Mouse (Mus musculus) hindbrain, embryonic 13.5 days (tissue): ENCODE results near the gene Drd4. TPM values are rescaled to one million over a fixed set of nuclear protein-coding genes. Genes with fewer than 3 reads are reported as not detected.

Source experiments
- ATAC-seq: fragments of 200-750 bp; cut with Nextera tagmentation; 2 replicates; pipeline ENCODE4 v1.8.0; 2017; ENCODE audit warnings: moderate TSS enrichment; ENCODE audit not compliant: low FRiP score
- H3K27ac ChIP-seq: fragments of 300-500 bp; sonication (generic); 2 replicates; pipeline ENCODE4 v1.5.1; 2015; ENCODE audit warnings: inconsistent platforms, mild to moderate bottlenecking, moderate library complexity
- H3K27me3 ChIP-seq: fragments of 300-500 bp; sonication (generic); 2 replicates; pipeline ENCODE4 v1.6.1; 2015; ENCODE audit warnings: mild to moderate bottlenecking, inconsistent platforms
- H3K36me3 ChIP-seq: fragments of 300-500 bp; sonication (generic); 2 replicates; pipeline ENCODE4 v1.6.1; 2015; ENCODE audit warnings: mild to moderate bottlenecking, inconsistent platforms
- H3K4me1 ChIP-seq: fragments of 300-500 bp; sonication (generic); replicated peaks from 2 replicates; pipeline ENCODE4 v1.6.1; 2015; ENCODE audit warnings: inconsistent platforms
- H3K4me2 ChIP-seq: fragments of 300-500 bp; sonication (generic); 2 replicates; pipeline ENCODE4 v1.6.1; 2015; ENCODE audit warnings: inconsistent platforms, mild to moderate bottlenecking, moderate library complexity
- H3K4me3 ChIP-seq: fragments of 300-500 bp; sonication (generic); 2 replicates; pipeline ENCODE4 v1.5.1; 2015; ENCODE audit warnings: mild to moderate bottlenecking, inconsistent platforms
- H3K9ac ChIP-seq: fragments of 300-500 bp; sonication (generic); 2 replicates; pipeline ENCODE4 v1.6.1; 2015; ENCODE audit warnings: mild to moderate bottlenecking, inconsistent platforms
- H3K9me3 ChIP-seq: fragments of 300-500 bp; sonication (generic); 2 replicates; pipeline ENCODE4 v1.6.1; 2016; ENCODE audit warnings: inconsistent platforms
- WGBS: fragments of 180-500 bp; shearing (Covaris S2); methylation state at CpG from one replicate; pipeline ENCODE4 v1.1.7; 2015; 5-methylcytosine and 5-hydroxymethylcytosine counted together
- polyA plus RNA-seq: library from polyadenylated mRNA; unstranded; fragments of >200 nt; fragmentation: Nextera tagmentation; extraction: Ambion mirVana; gene quantifications from 2 replicates; pipeline ENCODE4 v1.2.1, GENCODE M21; 2015

Gene Drd4
- polyA plus RNA-seq, 1 experiment from 2014 or later = 0.68 TPM

- ATAC-seq = no peak
- Histone ChIP-seq H3K9me3 (no peaks in the 10 kb centered on the region), H3K4me3 (no peak overlapping the region), H3K27ac (no peak overlapping the region), H3K9ac (no peak overlapping the region), H3K27me3 (peaks cover 38% of the 10 kb centered on the region), H3K4me2 (no peak overlapping the region), H3K36me3 (peaks cover 10% of the 10 kb centered on the region), H3K4me1 (peaks cover 10% of the 10 kb centered on the region)
- 89% methylated on average over 6 of the region's 6 CpGs for WGBS
Observed at GRCm38 (mm10) chr7:141340476-141340875, 48.7 kb downstream of the Drd4 start.

GRCm38 (mm10) chr7:141341689-141342226, 50.0 kb downstream of the Drd4 start:
- H3K27ac ChIP-seq = no peak overlapping the region

GRCm38 (mm10) chr7:141343230-141343629, 51.4 kb downstream of the Drd4 start:
- H3K4me3 ChIP-seq = no peak overlapping the region
- H3K27me3 ChIP-seq = peaks cover 29% of the 10 kb centered on the region

More at GRCm38 (mm10) chr7:141341689-141342226, 50.0 kb downstream of the Drd4 start:
- peaks cover 10% of the 10 kb centered on the region for H3K4me1 ChIP-seq
- H3K4me2 ChIP-seq = no peak overlapping the region
- H3K27me3 ChIP-seq = peaks cover 38% of the 10 kb centered on the region
- no peaks in the 10 kb centered on the region for H3K9me3 ChIP-seq
- no peak overlapping the region for H3K9ac ChIP-seq
- no peak for ATAC-seq
- WGBS = 83% methylated on average over 10 of the region's 10 CpGs
- H3K36me3 ChIP-seq = no peaks in the 10 kb centered on the region
- H3K4me3 ChIP-seq = no peak overlapping the region

GRCm38 (mm10) chr7:141343696-141344095, 51.9 kb downstream of the Drd4 start:
- no peak overlapping the region for H3K9ac ChIP-seq
- ATAC-seq = no peak
- no peak overlapping the region for H3K27ac ChIP-seq
- H3K4me2 ChIP-seq = no peak overlapping the region
- 75% methylated on average over 7 of the region's 7 CpGs for WGBS
- H3K27me3 ChIP-seq = peaks cover 25% of the 10 kb centered on the region
- no peak overlapping the region for H3K4me3 ChIP-seq
- no peaks in the 10 kb centered on the region for H3K36me3 ChIP-seq
- peaks cover 4% of the 10 kb centered on the region for H3K4me1 ChIP-seq
- H3K9me3 ChIP-seq = no peaks in the 10 kb centered on the region

More at GRCm38 (mm10) chr7:141343230-141343629, 51.4 kb downstream of the Drd4 start:
- no peaks in the 10 kb centered on the region for H3K36me3 ChIP-seq
- no peak overlapping the region for H3K27ac ChIP-seq
- no peak overlapping the region for H3K9ac ChIP-seq
- peaks cover 9% of the 10 kb centered on the region for H3K4me1 ChIP-seq
- 49% methylated on average over 2 of the region's 2 CpGs for WGBS
- ATAC-seq = no peak
- no peak overlapping the region for H3K4me2 ChIP-seq
- no peaks in the 10 kb centered on the region for H3K9me3 ChIP-seq

GRCm38 (mm10) chr7:141344787-141345186, 53.0 kb downstream of the Drd4 start:
- Histone ChIP-seq H3K9ac (no peak overlapping the region), H3K4me3 (no peak overlapping the region), H3K4me2 (no peak overlapping the region), H3K27me3 (peaks cover 14% of the 10 kb centered on the region; the same call in 1 of the 2 replicates), H3K9me3 (no peaks in the 10 kb centered on the region), H3K36me3 (no peaks in the 10 kb centered on the region), H3K4me1 (no peaks in the 10 kb centered on the region), H3K27ac (no peak overlapping the region)
- 91% methylated on average over 5 of the region's 5 CpGs for WGBS
- no peak for ATAC-seq

Other genes with a start within 250 kb of the Drd4 start
- gene B4galnt4, start 230.9 kb upstream of the Drd4 start, polyA plus RNA-seq = 44.8 and 47.2 TPM in 2 replicates
- 0.27 and 0.32 TPM in 2 replicates for gene Pkp3, start 213.8 kb upstream of the Drd4 start, polyA plus RNA-seq
- gene Sigirr, start 191.4 kb upstream of the Drd4 start, polyA plus RNA-seq = 1.7 and 2.9 TPM in 2 replicates
- gene Ano9, start 174.2 kb upstream of the Drd4 start, polyA plus RNA-seq = 0.09 TPM in 1 of 2 replicates, not detected in the other
- gene Ptdss2, start 169.6 kb upstream of the Drd4 start, polyA plus RNA-seq = 79.8 and 83.6 TPM in 2 replicates
- 51.1 and 53.5 TPM in 2 replicates for gene Rnh1, start 119.1 kb upstream of the Drd4 start, polyA plus RNA-seq
- 109 and 118 TPM in 2 replicates for gene Hras, start 98.0 kb upstream of the Drd4 start, polyA plus RNA-seq
- 10.3 and 11.2 TPM in 2 replicates for gene Lrrc56, start 97.8 kb upstream of the Drd4 start, polyA plus RNA-seq
- 1.2 and 1.8 TPM in 2 replicates for gene Lmntd2, start 77.9 kb upstream of the Drd4 start, polyA plus RNA-seq
- gene Rassf7, start 76.1 kb upstream of the Drd4 start, polyA plus RNA-seq = 27.4 and 32.9 TPM in 2 replicates
- gene Phrf1, start 63.2 kb upstream of the Drd4 start, polyA plus RNA-seq = 77.1 and 78.9 TPM in 2 replicates
- 1.2 and 1.3 TPM in 2 replicates for gene Irf7, start 25.5 kb upstream of the Drd4 start, polyA plus RNA-seq
- not detected in 2 replicates for gene Cdhr5, start 15.2 kb upstream of the Drd4 start, polyA plus RNA-seq
- gene Sct, start 12.9 kb upstream of the Drd4 start, polyA plus RNA-seq = 1.5 and 3.2 TPM in 2 replicates
- gene Deaf1, start 35.7 kb downstream of the Drd4 start, polyA plus RNA-seq = 138 and 157 TPM in 2 replicates
- gene Tmem80, start 35.7 kb downstream of the Drd4 start, polyA plus RNA-seq = 67.7 and 74.7 TPM in 2 replicates
- gene Eps8l2, start 46.9 kb downstream of the Drd4 start, polyA plus RNA-seq = 0.65 and 1.4 TPM in 2 replicates
- 333 and 346 TPM in 2 replicates for gene Taldo1, start 100.2 kb downstream of the Drd4 start, polyA plus RNA-seq
- 57.4 and 58.5 TPM in 2 replicates for gene Gatd1, start 122.1 kb downstream of the Drd4 start, polyA plus RNA-seq
- gene Cend1, start 137.5 kb downstream of the Drd4 start, polyA plus RNA-seq = 68.3 and 73.4 TPM in 2 replicates
- 71.3 and 76.3 TPM in 2 replicates for gene Slc25a22, start 145.9 kb downstream of the Drd4 start, polyA plus RNA-seq
- gene Pidd1, start 152.0 kb downstream of the Drd4 start, polyA plus RNA-seq = 4.9 and 5.7 TPM in 2 replicates
- gene Rplp2, start 155.4 kb downstream of the Drd4 start, polyA plus RNA-seq = 771 and 809 TPM in 2 replicates
- 18.7 TPM in 2 replicates for gene Pnpla2, start 163.2 kb downstream of the Drd4 start, polyA plus RNA-seq
- gene Cracr2b, start 169.1 kb downstream of the Drd4 start, polyA plus RNA-seq = 6.9 and 7.2 TPM in 2 replicates
- gene Cd151, start 175.4 kb downstream of the Drd4 start, polyA plus RNA-seq = 18.4 and 19.3 TPM in 2 replicates
- gene Polr2l, start 183.1 kb downstream of the Drd4 start, polyA plus RNA-seq = 86.5 and 88.1 TPM in 2 replicates
- gene Tspan4, start 183.2 kb downstream of the Drd4 start, polyA plus RNA-seq = 34.1 and 35.5 TPM in 2 replicates
- 36.6 and 45.5 TPM in 2 replicates for gene Chid1, start 247.9 kb downstream of the Drd4 start, polyA plus RNA-seq